Mouse (Mus musculus): Measurements from ENCODE around the gene Slc6a20b. TPM values are rescaled to one million over a fixed set of nuclear protein-coding genes. Genes with fewer than 3 reads are reported as not detected.

Slc6a20b gene
- polyA plus RNA-seq, 1 experiment from 2014 or later = 0.24 TPM

DNA sequence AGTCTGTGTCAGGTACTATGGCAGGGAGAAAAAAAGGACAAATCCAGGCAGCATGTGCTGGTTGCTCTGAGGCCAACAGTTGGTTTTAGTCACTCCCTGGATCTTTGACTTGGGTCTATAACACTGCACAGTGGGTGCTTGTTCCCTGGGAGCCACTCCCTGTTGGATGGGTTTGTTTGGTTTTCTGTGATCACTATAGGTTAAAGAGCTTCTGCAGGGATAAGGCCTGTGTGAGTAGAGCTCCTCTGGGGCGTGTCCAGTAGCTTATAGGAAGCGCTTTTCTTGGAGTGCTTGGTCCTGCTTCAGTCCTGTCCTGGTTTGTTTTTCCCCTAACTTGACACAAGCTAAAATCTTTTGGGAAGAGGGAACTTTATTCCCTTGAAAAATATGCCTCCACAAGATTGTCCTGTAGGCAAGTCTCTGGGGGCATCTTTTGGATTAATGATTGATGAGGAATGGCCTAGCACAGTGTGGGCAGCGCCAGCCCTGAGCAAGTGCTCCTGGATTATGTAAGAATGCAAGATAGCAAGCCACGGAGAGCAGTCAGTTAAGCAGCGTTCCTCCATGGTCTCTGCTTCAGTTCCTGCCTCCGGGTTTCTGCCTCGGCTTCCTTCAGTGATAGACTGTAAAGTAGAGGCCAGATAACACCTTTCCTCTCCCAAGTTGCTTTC lies 43.0 kb downstream of the Slc6a20b start:
- H3K4me3 ChIP-seq (replicated peaks) = no peak overlapping the region
- no peak overlapping the region for H3K27ac ChIP-seq
- no peaks in the 10 kb centered on the region for H3K9me3 ChIP-seq
- whole genome bisulfite sequencing = 92% methylated on average over 7 of the region's 7 CpGs
- H3K27me3 ChIP-seq = no peaks in the 10 kb centered on the region
- H3K9ac ChIP-seq (replicated peaks) = no peak overlapping the region
- no peak overlapping the region for H3K4me2 ChIP-seq
- 0 out of 2 replicates have a peak, but pooled peaks cover 4% of the 10 kb centered on the region for H3K4me1 ChIP-seq (replicated peaks)
- ATAC-seq (ENCODE audit: insufficient number of reproducible peaks, insufficient read depth, low FRiP score, low TSS enrichment, low read depth) = no peak
- peaks cover 54% of the 10 kb centered on the region for H3K36me3 ChIP-seq

DNA sequence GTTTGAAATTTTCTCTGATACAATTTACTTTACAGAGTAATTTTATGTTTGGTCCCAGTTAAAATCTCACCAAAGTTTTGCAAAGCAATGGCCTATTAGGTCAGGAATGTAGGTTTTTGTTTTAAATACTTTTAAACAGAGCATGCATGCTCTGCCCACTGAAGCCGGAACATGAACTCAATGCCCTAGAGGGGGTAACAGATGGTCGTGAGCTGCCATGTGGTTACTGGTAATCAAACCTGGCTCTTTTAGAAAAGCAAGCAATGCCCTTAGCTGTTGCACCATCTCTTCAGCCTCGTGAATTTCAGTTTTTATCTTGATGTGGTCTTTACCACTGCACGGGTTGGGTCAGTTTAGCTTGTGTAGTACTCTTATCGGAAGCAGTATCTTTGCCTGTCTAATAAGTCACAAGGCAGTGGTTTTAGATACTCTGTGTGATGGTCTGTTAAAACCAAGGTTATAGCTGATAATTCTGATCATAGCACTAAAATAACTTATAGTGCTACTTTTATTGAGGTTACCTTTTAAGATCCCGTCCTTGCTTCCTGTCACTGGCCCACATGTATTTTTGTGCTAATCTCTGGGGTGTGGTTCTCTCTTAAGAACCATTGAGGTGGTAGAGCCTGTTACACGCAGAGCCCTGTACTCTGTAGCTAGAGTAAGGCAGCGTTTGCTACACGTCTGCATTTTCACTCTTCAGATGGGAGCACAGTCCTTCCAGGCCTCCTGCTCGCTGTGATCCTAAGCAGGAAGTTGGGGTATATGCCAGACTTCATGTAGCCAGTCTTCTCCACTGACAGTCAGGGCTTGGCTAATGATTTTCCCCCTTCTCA lies 54.8 kb downstream of the Slc6a20b start:
- Histone ChIP-seq H3K36me3 (peaks cover 43% of the 10 kb centered on the region), H3K27ac (no peak overlapping the region), H3K27me3 (no peaks in the 10 kb centered on the region), H3K4me1 (replicated peaks) (no peaks in the 10 kb centered on the region), H3K4me2 (no peak overlapping the region), H3K4me3 (replicated peaks) (no peak overlapping the region), H3K9me3 (no peaks in the 10 kb centered on the region), H3K9ac (replicated peaks) (no peak overlapping the region)
- 84% methylated on average over 10 of the region's 10 CpGs for WGBS
- no peak for ATAC-seq (ENCODE audit: insufficient number of reproducible peaks, insufficient read depth, low FRiP score, low TSS enrichment, low read depth)

DNA sequence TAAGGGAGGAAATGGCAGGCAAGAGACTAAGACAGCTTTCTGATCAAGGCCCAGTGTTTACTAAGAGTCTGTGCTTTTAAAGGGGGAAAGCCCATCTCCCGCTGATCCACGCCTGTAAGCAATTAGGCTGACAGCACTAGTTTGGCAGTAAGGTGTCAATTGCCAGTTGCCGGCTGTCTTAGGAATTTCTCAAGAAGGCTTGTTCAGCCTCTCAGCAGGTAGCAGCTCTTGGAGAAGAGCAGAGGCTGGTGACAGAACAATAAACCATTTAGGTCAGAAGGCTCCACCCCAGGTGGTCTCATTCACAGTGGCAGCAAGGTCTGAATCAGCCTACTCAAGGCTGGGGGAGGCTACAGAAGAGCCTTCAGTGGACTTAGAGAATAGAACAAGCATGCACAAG lies 77.8 kb downstream of the Slc6a20b start:
- no peak overlapping the region for H3K4me2 ChIP-seq
- no peaks in the 10 kb centered on the region for H3K4me1 ChIP-seq (replicated peaks)
- no peak overlapping the region for H3K9ac ChIP-seq (replicated peaks)
- no peaks in the 10 kb centered on the region for H3K9me3 ChIP-seq
- peaks cover 91% of the 10 kb centered on the region for H3K36me3 ChIP-seq
- no peaks in the 10 kb centered on the region for H3K27me3 ChIP-seq
- no peak overlapping the region for H3K27ac ChIP-seq
- no peak overlapping the region for H3K4me3 ChIP-seq (replicated peaks)
- 8% methylated on average over 3 of the region's 3 CpGs for WGBS
- no peak; the same call in 1 of the 2 replicates for ATAC-seq (ENCODE audit: insufficient number of reproducible peaks, insufficient read depth, low FRiP score, low TSS enrichment, low read depth)

Other genes with a start within 250 kb of the Slc6a20b start
- 53.3 and 53.6 TPM in 2 replicates for gene Limd1, start 153.9 kb downstream of the Slc6a20b start, polyA plus RNA-seq (2016; fragmentation: Nextera tagmentation; extraction: Ambion mirVana)
- 50.1 and 52.0 TPM in 2 replicates for gene Sacm1l, start 102.8 kb downstream of the Slc6a20b start, polyA plus RNA-seq (2016; fragmentation: Nextera tagmentation; extraction: Ambion mirVana)
- gene Ccr9, start 45.9 kb upstream of the Slc6a20b start, polyA plus RNA-seq (2016; fragmentation: Nextera tagmentation; extraction: Ambion mirVana) = 0.13 and 0.14 TPM in 2 replicates
- not detected in 2 replicates for gene Slc6a20a, start 46.3 kb upstream of the Slc6a20b start, polyA plus RNA-seq (2016; fragmentation: Nextera tagmentation; extraction: Ambion mirVana)
- 50.0 and 56.2 TPM in 2 replicates for gene Lztfl1, start 85.1 kb upstream of the Slc6a20b start, polyA plus RNA-seq (2016; fragmentation: Nextera tagmentation; extraction: Ambion mirVana)
- gene Cxcr6, start 173.9 kb upstream of the Slc6a20b start, polyA plus RNA-seq (2016; fragmentation: Nextera tagmentation; extraction: Ambion mirVana) = 0.28 TPM in 1 of 2 replicates, not detected in the other
- gene Fyco1, start 219.3 kb upstream of the Slc6a20b start, polyA plus RNA-seq (2016; fragmentation: Nextera tagmentation; extraction: Ambion mirVana) = 15.0 and 15.2 TPM in 2 replicates
- 0.04 TPM in 1 of 2 replicates, not detected in the other for gene Xcr1, start 229.5 kb upstream of the Slc6a20b start, polyA plus RNA-seq (2016; fragmentation: Nextera tagmentation; extraction: Ambion mirVana)

Measured in limb, embryonic 12.5 days (tissue).